Mouse (Mus musculus) megakaryocyte, embryonic 14.5 days (primary cell): ENCODE measurements around the gene Mmp23. TPM values are rescaled to one million over a fixed set of nuclear protein-coding genes. Genes with fewer than 3 reads are reported as not detected.

ENCODE experiments used
- H3K27me3 ChIP-seq: replicated peaks from 2 replicates; pipeline ENCODE3; 2012; ENCODE audit warnings: inconsistent platforms
- H3K36me3 ChIP-seq: replicated peaks from 2 replicates; pipeline ENCODE3; 2012; ENCODE audit warnings: low read length, inconsistent platforms, mixed read lengths
- H3K4me1 ChIP-seq: 2 replicates; pipeline ENCODE4 v1.6.1; 2012; ENCODE audit warnings: inconsistent platforms
- H3K4me3 ChIP-seq: replicated peaks from 2 replicates; pipeline ENCODE3; 2012; ENCODE audit warnings: moderate library complexity, mild to moderate bottlenecking, inconsistent platforms
- H3K9me3 ChIP-seq: 2 replicates; pipeline ENCODE4 v1.6.1; 2012; ENCODE audit warnings: inconsistent platforms
- FLI1 ChIP-seq: IDR thresholded peaks from 2 replicates; pipeline ENCODE4 v1.6.1; 2012; ENCODE audit warnings: low read length, inconsistent platforms, mixed read lengths
- GATA1 ChIP-seq: IDR thresholded peaks from 3 replicates; pipeline ENCODE4 v1.6.1; 2012; ENCODE audit warnings: mixed read lengths, low read length, inconsistent platforms, borderline replicate concordance
- polyA plus RNA-seq: library from polyadenylated mRNA; stranded (reverse); fragments of >175 nt; gene quantifications from 2 replicates; pipeline ENCODE4 v1.2.3, GENCODE M21; 2012; ENCODE audit warnings: low replicate concordance; ENCODE audit not compliant: insufficient read depth

Mmp23 gene
- polyA plus RNA-seq, 1 experiment = not detected

GRCm38 (mm10) chr4:155601997-155602456 lies 51.2 kb downstream of the Mmp23 start:
- Histone ChIP-seq H3K4me1 (peaks cover 82% of the 10 kb centered on the region), H3K27me3 (no peaks in the 10 kb centered on the region), H3K9me3 (no peaks in the 10 kb centered on the region), H3K4me3 (peak overlapping the region; percentile 99), H3K36me3 (peaks cover 21% of the 10 kb centered on the region)
- TF ChIP-seq FLI1 = no peak
- no peak for TF ChIP-seq GATA1

GRCm38 (mm10) chr4:155601091-155601996 lies 51.8 kb downstream of the Mmp23 start, which contains the start of gene Slc35e2:
Slc35e2 (plus strand) TSS chr4:155601416.
- TF ChIP-seq FLI1 (peak; percentile 55; the same call in 1 of the 2 replicates), GATA1 (no peak)
- peaks cover 16% of the 10 kb centered on the region for H3K36me3 ChIP-seq
- H3K9me3 ChIP-seq = no peaks in the 10 kb centered on the region
- peaks cover 82% of the 10 kb centered on the region for H3K4me1 ChIP-seq
- H3K4me3 ChIP-seq = peak within 1 kb of the TSS; percentile 99
- H3K27me3 ChIP-seq = no peaks in the 10 kb centered on the region

Other genes starting within 250 kb of the Mmp23 start
- not detected in 2 replicates for gene Cfap74, start 244.2 kb downstream of the Mmp23 start, polyA plus RNA-seq
- gene Tmem52, start 184.3 kb downstream of the Mmp23 start, polyA plus RNA-seq = not detected in 2 replicates
- gene Gnb1, start 162.0 kb downstream of the Mmp23 start, polyA plus RNA-seq = 28.3 and 39.1 TPM in 2 replicates
- 38.7 and 54.4 TPM in 2 replicates for gene Nadk, start 91.0 kb downstream of the Mmp23 start, polyA plus RNA-seq
- 0.17 and 0.60 TPM in 2 replicates for gene Slc35e2, start 52.0 kb downstream of the Mmp23 start, polyA plus RNA-seq
- 9.7 and 77.3 TPM in 2 replicates for gene Cdk11b, start 28.5 kb downstream of the Mmp23 start, polyA plus RNA-seq
- gene Gm10563, start 8.0 kb downstream of the Mmp23 start, polyA plus RNA-seq = not detected in 2 replicates
- 45.2 and 94.9 TPM in 2 replicates for gene Mib2, start 15.8 kb upstream of the Mmp23 start, polyA plus RNA-seq
- gene Fndc10, start 41.0 kb upstream of the Mmp23 start, polyA plus RNA-seq = 0.44 and 4.7 TPM in 2 replicates
- gene Ssu72, start 51.4 kb upstream of the Mmp23 start, polyA plus RNA-seq = 37.1 and 112 TPM in 2 replicates
- 1.2 and 3.2 TPM in 2 replicates for gene Tmem240, start 81.4 kb upstream of the Mmp23 start, polyA plus RNA-seq
- 11.3 and 20.5 TPM in 2 replicates for gene Atad3a, start 107.7 kb upstream of the Mmp23 start, polyA plus RNA-seq
- 0.41 and 1.4 TPM in 2 replicates for gene Vwa1, start 121.3 kb upstream of the Mmp23 start, polyA plus RNA-seq
- gene Tmem88b, start 132.5 kb upstream of the Mmp23 start, polyA plus RNA-seq = 0.04 TPM in 1 of 2 replicates, not detected in the other
- gene Ankrd65, start 137.1 kb upstream of the Mmp23 start, polyA plus RNA-seq = not detected in 2 replicates
- 10.2 and 29.9 TPM in 2 replicates for gene Mrpl20, start 149.5 kb upstream of the Mmp23 start, polyA plus RNA-seq
- gene Ccnl2, start 159.1 kb upstream of the Mmp23 start, polyA plus RNA-seq = 8.4 and 15.4 TPM in 2 replicates
- gene Aurkaip1, start 177.9 kb upstream of the Mmp23 start, polyA plus RNA-seq = 60.6 and 341 TPM in 2 replicates
- gene Mxra8, start 186.3 kb upstream of the Mmp23 start, polyA plus RNA-seq = 0.13 TPM in 1 of 2 replicates, not detected in the other
- 29.5 and 68.0 TPM in 2 replicates for gene Dvl1, start 194.0 kb upstream of the Mmp23 start, polyA plus RNA-seq
- 0.22 and 1.7 TPM in 2 replicates for gene Tas1r3, start 210.0 kb upstream of the Mmp23 start, polyA plus RNA-seq
- 1.5 and 3.5 TPM in 2 replicates for gene Cptp, start 216.1 kb upstream of the Mmp23 start, polyA plus RNA-seq
- gene Ints11, start 216.2 kb upstream of the Mmp23 start, polyA plus RNA-seq = 12.5 and 14.1 TPM in 2 replicates
- gene Pusl1, start 238.4 kb upstream of the Mmp23 start, polyA plus RNA-seq = 99.4 and 450 TPM in 2 replicates
- 33.2 and 58.6 TPM in 2 replicates for gene Acap3, start 238.4 kb upstream of the Mmp23 start, polyA plus RNA-seq